Mouse (Mus musculus) limb, embryonic 12.5 days (tissue): Measurements from ENCODE around the gene Sh3bp5. TPM values are rescaled to one million over a fixed set of nuclear protein-coding genes. Genes with fewer than 3 reads are reported as not detected.

ENCODE experiments used
- ATAC-seq: fragments of 200-750 bp; cut with Nextera tagmentation; 2 replicates; pipeline ENCODE4 v1.8.0; 2017; ENCODE audit warnings: low read depth, moderate TSS enrichment; ENCODE audit not compliant: insufficient number of reproducible peaks, insufficient read depth, low FRiP score, low TSS enrichment
- H3K27ac ChIP-seq: fragments of 300-500 bp; sonication (generic); 2 replicates; pipeline ENCODE4 v1.5.1; 2016; ENCODE audit warnings: mild to moderate bottlenecking, moderate library complexity
- H3K27me3 ChIP-seq: fragments of 300-500 bp; sonication (generic); 2 replicates; pipeline ENCODE4 v1.6.1; 2016; ENCODE audit warnings: mild to moderate bottlenecking, moderate library complexity
- H3K36me3 ChIP-seq: fragments of 300-500 bp; sonication (generic); 2 replicates; pipeline ENCODE4 v1.6.1; 2016; ENCODE audit warnings: mild to moderate bottlenecking, moderate library complexity
- H3K4me1 ChIP-seq: fragments of 300-500 bp; sonication (generic); replicated peaks from 2 replicates; pipeline ENCODE4 v1.6.1; 2016
- H3K4me2 ChIP-seq: fragments of 300-500 bp; sonication (generic); 2 replicates; pipeline ENCODE4 v1.6.1; 2016; ENCODE audit warnings: mild to moderate bottlenecking, moderate library complexity
- H3K4me3 ChIP-seq: fragments of 300-500 bp; sonication (generic); replicated peaks from 2 replicates; pipeline ENCODE4 v1.5.1; 2016; ENCODE audit warnings: mild to moderate bottlenecking
- H3K9ac ChIP-seq: fragments of 300-500 bp; sonication (generic); replicated peaks from 2 replicates; pipeline ENCODE4 v1.6.1; 2016; ENCODE audit warnings: mild to moderate bottlenecking, moderate library complexity
- H3K9me3 ChIP-seq: fragments of 300-500 bp; sonication (generic); 2 replicates; pipeline ENCODE4 v1.6.1; 2016; ENCODE audit warnings: mild to moderate bottlenecking, moderate library complexity
- WGBS: fragments of 180-500 bp; shearing (Covaris S2); methylation state at CpG from one replicate; pipeline ENCODE4 v1.1.7; 2016; 5-methylcytosine and 5-hydroxymethylcytosine counted together
- polyA plus RNA-seq: library from polyadenylated mRNA; unstranded; fragments of >200 nt; fragmentation: Nextera tagmentation; extraction: Ambion mirVana; gene quantifications from 2 replicates; pipeline ENCODE4 v1.2.1, GENCODE M21; 2016

Gene Sh3bp5
- polyA plus RNA-seq, 1 experiment from 2014 or later: 41.9 TPM

DNA sequence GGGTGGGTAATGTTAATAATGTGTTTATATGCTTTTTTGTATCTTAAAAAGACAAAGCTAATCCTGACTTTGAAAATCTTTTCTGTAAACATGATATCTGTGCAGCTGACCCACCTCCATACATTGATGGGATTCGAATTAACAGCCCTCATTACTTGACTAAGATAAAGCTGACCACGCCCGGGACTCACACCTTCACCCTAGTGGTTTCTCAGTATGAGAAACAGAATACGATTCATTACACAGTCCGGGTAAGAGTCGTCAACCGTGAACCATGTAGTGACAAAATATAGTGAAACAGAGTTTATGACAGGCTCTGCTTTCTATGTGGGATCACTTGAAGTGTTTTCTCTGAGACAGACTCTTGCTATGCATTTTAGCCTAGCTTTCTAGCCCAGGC lies 67.9 kb downstream of the Sh3bp5 start:
- no peak overlapping the region for H3K4me3 ChIP-seq
- H3K27ac ChIP-seq: no peak overlapping the region
- no peaks in the 10 kb centered on the region for H3K27me3 ChIP-seq
- peaks cover 87% of the 10 kb centered on the region for H3K36me3 ChIP-seq
- WGBS: 90% methylated on average over 7 of the region's 7 CpGs
- H3K4me2 ChIP-seq: no peak overlapping the region
- no peaks in the 10 kb centered on the region for H3K9me3 ChIP-seq
- H3K9ac ChIP-seq: no peak overlapping the region
- H3K4me1 ChIP-seq: no peaks in the 10 kb centered on the region
- no peak for ATAC-seq

DNA sequence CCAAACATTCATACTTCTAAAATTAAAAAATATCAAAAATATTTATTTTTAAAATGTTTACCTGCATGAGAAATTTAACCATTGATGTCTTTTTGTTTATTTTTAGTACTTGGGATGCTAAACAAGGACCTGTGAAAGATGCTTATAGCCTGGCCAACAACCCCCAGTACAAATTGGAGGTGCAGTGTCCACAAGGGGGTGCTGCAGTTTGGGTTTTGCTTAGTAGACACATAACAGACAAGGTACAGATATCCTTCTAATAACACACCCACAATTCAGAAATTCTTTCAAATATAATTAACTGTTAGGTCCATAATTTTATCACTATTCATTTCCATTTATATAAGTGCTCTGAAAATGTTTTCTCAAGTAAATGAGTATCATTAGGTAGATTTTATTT lies 70.5 kb downstream of the Sh3bp5 start:
- Histone ChIP-seq H3K27ac (no peak overlapping the region), H3K27me3 (no peaks in the 10 kb centered on the region), H3K4me2 (no peak overlapping the region), H3K9ac (no peak overlapping the region), H3K36me3 (peaks cover 89% of the 10 kb centered on the region), H3K9me3 (no peaks in the 10 kb centered on the region), H3K4me3 (no peak overlapping the region), H3K4me1 (no peaks in the 10 kb centered on the region)
- no peak for ATAC-seq

DNA sequence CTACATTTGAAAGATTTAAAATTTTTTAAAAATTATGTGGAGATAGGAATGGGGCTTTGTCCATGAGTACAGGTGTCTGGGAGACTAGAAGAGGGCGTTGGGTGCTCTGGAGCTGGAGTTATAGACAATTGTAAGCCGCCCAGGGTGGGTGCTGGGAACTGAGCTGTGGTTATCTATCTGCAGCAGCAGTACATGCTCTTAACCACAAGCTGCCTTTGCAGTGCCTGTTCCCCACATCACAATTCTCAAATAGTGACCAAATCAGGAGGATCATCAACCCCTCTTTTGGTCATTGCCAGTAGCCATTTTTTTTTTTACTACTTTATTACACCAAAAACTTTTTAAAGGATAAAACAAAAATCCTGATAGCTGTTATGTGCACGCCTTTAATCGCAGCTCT lies 71.3 kb downstream of the Sh3bp5 start:
- no peak for ATAC-seq
- Histone ChIP-seq H3K4me2 (no peak overlapping the region), H3K27me3 (no peaks in the 10 kb centered on the region), H3K4me1 (no peaks in the 10 kb centered on the region), H3K4me3 (no peak overlapping the region), H3K27ac (no peak overlapping the region), H3K9ac (no peak overlapping the region), H3K9me3 (no peaks in the 10 kb centered on the region), H3K36me3 (peaks cover 86% of the 10 kb centered on the region)
- WGBS: 90% methylated on average over 4 of the region's 4 CpGs

DNA sequence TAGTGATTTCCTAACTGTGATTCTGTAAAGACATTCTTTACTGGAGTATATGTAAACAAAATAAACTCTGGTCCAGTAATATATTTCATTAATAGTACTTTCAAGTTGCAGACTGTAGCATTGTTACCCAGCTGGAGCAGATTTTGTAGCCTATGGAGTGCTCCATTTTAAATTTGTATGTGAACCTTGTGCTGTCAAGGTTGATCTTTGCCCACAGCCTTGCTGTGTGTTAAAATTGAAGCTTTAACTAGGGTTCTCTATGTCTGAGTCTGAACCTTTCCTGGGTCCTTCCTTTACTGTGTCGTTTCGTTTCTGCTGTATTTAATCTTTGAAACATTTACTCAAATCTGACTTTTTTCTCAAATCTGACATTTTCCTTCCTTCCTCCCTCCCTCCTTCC lies 73.6 kb downstream of the Sh3bp5 start:
- Histone ChIP-seq H3K9me3 (no peaks in the 10 kb centered on the region), H3K4me1 (no peaks in the 10 kb centered on the region), H3K27me3 (no peaks in the 10 kb centered on the region), H3K27ac (no peak overlapping the region), H3K4me3 (no peak overlapping the region), H3K36me3 (peaks cover 76% of the 10 kb centered on the region), H3K4me2 (no peak overlapping the region), H3K9ac (no peak overlapping the region)
- WGBS: 94% methylated on average over 2 of the region's 2 CpGs
- ATAC-seq: no peak

DNA sequence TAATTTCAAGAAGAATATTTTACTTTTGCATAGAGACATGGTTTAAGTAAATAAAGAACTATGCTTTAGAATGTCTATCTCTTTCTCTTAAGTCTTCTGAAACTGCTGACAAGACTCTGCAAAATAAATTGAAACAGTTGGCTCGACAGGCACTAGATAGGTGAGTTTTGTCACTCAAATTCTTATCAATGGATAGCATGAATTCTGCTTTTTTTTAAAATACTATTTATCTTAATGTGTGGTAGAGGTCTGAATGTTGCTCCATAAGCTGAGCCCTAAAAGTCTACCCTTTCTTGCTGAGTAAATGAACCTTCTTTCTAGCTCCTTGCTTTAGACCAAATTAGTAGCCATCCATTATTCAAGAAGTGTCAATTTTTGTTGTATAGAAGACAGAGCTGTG lies 90.5 kb downstream of the Sh3bp5 start:
- no peaks in the 10 kb centered on the region for H3K4me1 ChIP-seq
- no peak for ATAC-seq
- WGBS: 86% methylated on average over 1 of the region's 1 CpGs
- no peak overlapping the region for H3K9ac ChIP-seq
- H3K9me3 ChIP-seq: no peaks in the 10 kb centered on the region
- peaks cover 66% of the 10 kb centered on the region for H3K36me3 ChIP-seq
- no peak overlapping the region for H3K4me2 ChIP-seq
- H3K4me3 ChIP-seq: no peak overlapping the region
- H3K27me3 ChIP-seq: no peaks in the 10 kb centered on the region
- H3K27ac ChIP-seq: no peak overlapping the region

DNA sequence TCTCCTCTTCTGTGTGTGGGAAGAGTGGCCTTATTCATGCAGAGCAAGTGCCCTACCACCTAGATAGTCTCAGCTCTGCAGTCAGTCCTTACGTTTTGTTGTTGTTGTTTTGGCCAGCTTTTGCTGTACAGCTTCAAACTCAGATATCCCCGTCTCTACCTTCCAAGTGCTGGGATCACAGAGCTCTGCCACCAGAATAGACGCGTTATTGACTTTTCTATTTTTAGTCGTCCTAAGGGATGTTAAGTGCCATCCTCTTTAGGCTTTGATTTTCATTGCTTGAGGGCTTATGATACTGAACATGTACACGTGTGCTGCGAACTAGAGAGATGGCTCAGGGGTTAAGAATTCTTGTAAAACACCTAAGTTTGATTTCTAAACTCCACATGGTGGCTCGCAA lies 92.6 kb downstream of the Sh3bp5 start:
- Histone ChIP-seq H3K36me3 (peaks cover 50% of the 10 kb centered on the region), H3K4me2 (no peak overlapping the region), H3K4me3 (no peak overlapping the region), H3K27ac (no peak overlapping the region), H3K9ac (no peak overlapping the region), H3K27me3 (no peaks in the 10 kb centered on the region), H3K4me1 (peaks cover 3% of the 10 kb centered on the region; the same call in 1 of the 2 replicates), H3K9me3 (no peaks in the 10 kb centered on the region)
- no peak for ATAC-seq
- WGBS: 79% methylated on average over 8 of the region's 8 CpGs

DNA sequence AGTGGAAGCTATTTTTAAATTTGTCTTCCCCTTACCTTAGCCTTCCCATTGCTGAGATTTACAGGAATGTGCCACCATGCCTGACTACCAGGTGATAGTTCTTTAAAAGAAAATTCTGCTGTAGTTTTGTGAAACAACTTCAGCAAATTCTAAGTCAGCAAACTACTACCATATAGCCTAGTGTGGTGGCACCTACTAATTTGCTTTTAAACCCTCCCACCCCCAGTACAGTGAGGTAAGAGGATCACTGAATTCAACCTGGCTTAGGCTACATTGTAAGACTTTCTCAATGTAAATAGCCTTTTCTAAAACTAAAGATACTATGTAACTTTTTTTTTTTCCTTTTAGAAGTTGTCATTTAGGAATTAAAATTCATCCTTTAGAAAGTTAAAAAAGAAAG lies 97.9 kb downstream of the Sh3bp5 start:
- H3K9ac ChIP-seq: no peak overlapping the region
- ATAC-seq: no peak
- no peaks in the 10 kb centered on the region for H3K27me3 ChIP-seq
- peaks cover 11% of the 10 kb centered on the region for H3K4me1 ChIP-seq
- peaks cover 15% of the 10 kb centered on the region; the same call in 1 of the 2 replicates for H3K36me3 ChIP-seq
- no peaks in the 10 kb centered on the region for H3K9me3 ChIP-seq
- peak overlapping the region; percentile 75 for H3K4me2 ChIP-seq
- no peak overlapping the region for H3K27ac ChIP-seq
- H3K4me3 ChIP-seq: peak overlapping the region; percentile 84

DNA sequence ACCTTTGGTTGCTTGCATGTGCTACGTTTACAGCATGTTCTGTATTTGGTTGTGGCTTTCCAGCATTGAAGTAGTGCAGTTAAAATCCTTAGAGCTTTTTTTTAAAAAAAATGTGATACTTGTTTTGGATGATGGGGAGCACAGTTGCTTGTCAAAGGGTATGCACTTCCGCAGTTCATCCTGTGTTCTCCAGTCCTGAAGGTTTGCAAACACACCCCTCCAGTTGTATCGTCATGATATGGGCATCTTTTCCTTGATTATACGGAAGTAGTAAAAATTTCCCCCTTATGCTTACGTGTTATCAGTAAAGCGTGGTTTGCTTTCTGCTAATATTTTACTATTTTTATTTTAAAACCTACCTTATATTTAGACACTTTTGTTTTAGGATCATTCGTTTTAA lies 98.5 kb downstream of the Sh3bp5 start:
- H3K27ac ChIP-seq: 0 out of 2 replicates have a peak overlapping the region, but pooled peaks have one; percentile 97
- ATAC-seq: no peak
- no peaks in the 10 kb centered on the region for H3K9me3 ChIP-seq
- peak overlapping the region; percentile 75 for H3K4me2 ChIP-seq
- no peaks in the 10 kb centered on the region for H3K27me3 ChIP-seq
- 52% methylated on average over 7 of the region's 7 CpGs for WGBS
- H3K4me1 ChIP-seq: peaks cover 11% of the 10 kb centered on the region
- H3K4me3 ChIP-seq: peak overlapping the region; percentile 84
- H3K36me3 ChIP-seq: peaks cover 14% of the 10 kb centered on the region; the same call in 1 of the 2 replicates
- H3K9ac ChIP-seq: peak overlapping the region; percentile 88

DNA sequence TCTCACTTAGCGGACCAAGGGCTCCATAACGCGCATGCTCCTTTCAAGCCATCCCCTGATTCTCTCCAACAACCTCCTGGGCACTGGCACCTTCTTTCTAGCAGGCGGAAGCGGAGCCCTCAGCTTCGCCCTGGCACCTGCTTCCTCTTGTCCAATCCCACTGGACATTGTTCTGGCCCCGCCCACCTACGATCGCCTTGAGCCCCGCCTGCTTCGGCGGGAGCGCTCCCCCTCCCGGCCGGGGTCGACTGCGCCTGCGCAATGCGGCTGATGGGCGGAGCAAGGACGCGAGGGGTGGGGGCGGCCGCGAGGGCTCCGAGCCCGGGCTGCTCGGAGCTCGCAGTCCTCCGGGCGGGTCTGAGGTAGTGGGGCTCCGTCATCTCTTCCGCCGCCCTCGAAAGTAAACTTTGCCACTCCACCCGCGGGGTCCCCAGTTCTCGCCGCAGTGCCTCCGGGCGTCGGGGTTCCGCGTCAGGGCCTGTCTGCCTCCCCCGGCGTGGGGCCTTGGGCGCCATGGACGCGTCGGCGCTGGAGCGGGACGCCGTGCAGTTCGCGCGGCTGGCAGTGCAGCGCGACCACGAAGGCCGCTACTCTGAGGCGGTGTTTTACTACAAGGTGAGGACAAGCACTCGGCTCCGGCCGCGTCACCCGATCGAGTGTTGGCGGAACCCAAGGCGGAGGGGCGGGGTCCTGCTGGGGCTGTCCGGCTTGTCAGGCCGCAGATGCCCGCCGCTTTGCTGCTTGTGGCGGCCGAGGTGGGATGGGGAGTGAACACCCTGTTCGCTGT lies 99.3 kb downstream of the Sh3bp5 start, which contains the start of gene Capn7:
Gene Capn7, plus strand, starts transcription at position 270 of the 787 bp plus-strand sequence.
- peak within 1 kb of the TSS; percentile 84 for H3K4me3 ChIP-seq
- peak within 1 kb of the TSS; percentile 75 for H3K4me2 ChIP-seq
- ATAC-seq: peak; percentile 96
- peaks cover 12% of the 10 kb centered on the region; the same call in 1 of the 2 replicates for H3K36me3 ChIP-seq
- no peaks in the 10 kb centered on the region for H3K9me3 ChIP-seq
- H3K4me1 ChIP-seq: peaks cover 11% of the 10 kb centered on the region
- under 1% methylated on average over 78 of the region's 78 CpGs for WGBS
- H3K9ac ChIP-seq: peak within 1 kb of the TSS; percentile 88
- peak within 1 kb of the TSS; percentile 97 for H3K27ac ChIP-seq
- no peaks in the 10 kb centered on the region for H3K27me3 ChIP-seq

DNA sequence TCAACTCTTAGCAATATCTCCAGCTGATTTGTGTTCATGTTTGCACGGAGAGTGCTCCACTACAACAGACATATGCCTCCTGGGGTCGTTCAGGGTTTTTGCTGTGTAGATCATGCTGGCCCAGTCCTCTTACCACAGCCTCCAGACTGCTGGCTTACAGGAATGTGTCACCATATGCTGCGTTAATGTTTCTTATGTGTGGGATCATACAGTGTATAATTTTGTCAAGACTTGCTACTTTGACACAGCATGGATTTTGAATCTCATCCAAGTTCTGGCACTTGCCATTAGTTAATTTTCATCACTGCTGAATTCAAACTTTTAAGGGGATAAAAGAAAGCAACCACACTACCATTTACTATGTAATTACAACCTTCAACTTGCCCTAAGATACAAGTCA lies 100.1 kb downstream of the Sh3bp5 start:
- no peak overlapping the region for H3K9ac ChIP-seq
- H3K27me3 ChIP-seq: peaks cover 1% of the 10 kb centered on the region
- H3K4me1 ChIP-seq: peaks cover 11% of the 10 kb centered on the region
- H3K27ac ChIP-seq: no peak overlapping the region
- ATAC-seq: no peak
- peak overlapping the region; percentile 75 for H3K4me2 ChIP-seq
- H3K4me3 ChIP-seq: peak overlapping the region; percentile 84
- peaks cover 6% of the 10 kb centered on the region; the same call in 1 of the 2 replicates for H3K36me3 ChIP-seq
- no peaks in the 10 kb centered on the region for H3K9me3 ChIP-seq
- 57% methylated on average over 3 of the region's 3 CpGs for WGBS

DNA sequence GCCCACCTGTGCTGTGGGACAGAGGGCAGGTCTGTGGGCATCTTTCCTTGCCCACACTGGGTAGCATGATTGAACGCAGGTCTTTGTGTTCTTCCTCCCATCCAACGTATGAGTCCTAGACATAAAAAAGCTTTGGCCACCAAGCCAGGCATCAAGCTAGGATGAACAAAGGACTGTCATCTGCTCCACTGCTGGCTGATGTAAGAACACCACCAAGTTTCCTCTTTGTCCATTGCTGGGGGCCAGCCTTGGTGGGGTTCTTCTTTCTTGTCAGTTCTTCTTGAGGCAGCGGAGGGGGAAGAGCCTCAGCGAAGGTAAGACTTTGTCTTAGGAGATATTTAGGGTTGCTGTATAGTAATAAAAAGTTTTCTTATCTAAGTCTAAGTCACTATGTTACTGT lies 104.9 kb downstream of the Sh3bp5 start:
- Histone ChIP-seq H3K27ac (no peak overlapping the region), H3K9ac (no peak overlapping the region), H3K4me1 (no peaks in the 10 kb centered on the region; the same call in 1 of the 2 replicates), H3K4me2 (no peak overlapping the region), H3K9me3 (no peaks in the 10 kb centered on the region), H3K36me3 (no peaks in the 10 kb centered on the region), H3K4me3 (no peak overlapping the region), H3K27me3 (peaks cover 10% of the 10 kb centered on the region)
- ATAC-seq: no peak
- WGBS: 75% methylated on average over 4 of the region's 4 CpGs

DNA sequence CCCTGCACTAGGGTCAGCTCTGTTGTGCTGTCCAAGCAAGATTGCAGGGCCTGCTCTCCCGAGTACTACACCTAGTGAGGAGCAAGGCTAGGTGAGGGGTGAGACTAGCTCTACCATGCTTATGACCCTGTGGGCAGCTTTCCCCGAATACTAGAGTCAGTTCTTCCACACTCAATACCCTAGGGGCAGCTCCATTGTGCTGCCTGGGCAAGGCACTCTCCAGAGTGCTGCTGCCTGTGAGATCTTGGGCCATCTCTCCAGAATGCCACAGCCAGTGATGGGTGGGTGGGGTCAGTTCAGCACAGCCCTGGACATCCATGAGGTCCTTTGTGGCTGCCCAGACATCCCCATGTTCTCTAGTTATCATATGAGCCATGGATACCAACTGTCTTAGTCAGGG lies 106.1 kb downstream of the Sh3bp5 start:
- ATAC-seq: no peak
- Histone ChIP-seq H3K36me3 (no peaks in the 10 kb centered on the region), H3K4me3 (no peak overlapping the region), H3K4me1 (no peaks in the 10 kb centered on the region), H3K4me2 (no peak overlapping the region), H3K9me3 (no peaks in the 10 kb centered on the region), H3K27ac (no peak overlapping the region), H3K9ac (no peak overlapping the region), H3K27me3 (peaks cover 10% of the 10 kb centered on the region)
- 46% methylated on average over 2 of the region's 2 CpGs for WGBS
